Mouse (Mus musculus): ENCODE data around the gene Nlrp9c. TPM values are rescaled to one million over a fixed set of nuclear protein-coding genes. Genes with fewer than 3 reads are reported as not detected.

Nlrp9c gene
- not detected in 2 replicates for polyA plus RNA-seq (2012; rRNA removed)

DNA sequence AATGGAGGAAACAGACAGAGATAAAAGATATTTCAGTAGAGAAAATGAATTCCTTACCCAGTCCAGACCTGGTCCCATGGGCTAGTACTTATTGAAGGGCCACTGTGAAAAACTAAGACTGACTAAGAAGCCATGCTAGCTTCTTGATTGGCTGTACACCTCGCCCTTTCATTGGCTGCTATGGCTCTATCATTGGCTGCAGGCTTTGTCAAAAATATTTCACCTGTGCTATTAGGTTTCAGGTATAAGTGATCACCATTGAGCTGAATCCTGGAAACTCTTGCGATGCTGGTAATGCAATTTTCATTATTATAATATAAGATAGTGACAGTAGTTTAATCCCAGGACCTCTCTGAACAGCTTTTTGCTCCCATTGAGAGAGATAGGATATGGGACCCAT is at the start of gene Nlrp9c:
Gene Nlrp9c, minus strand, starts transcription at position 101 of the 400 bp plus-strand sequence.

DNA sequence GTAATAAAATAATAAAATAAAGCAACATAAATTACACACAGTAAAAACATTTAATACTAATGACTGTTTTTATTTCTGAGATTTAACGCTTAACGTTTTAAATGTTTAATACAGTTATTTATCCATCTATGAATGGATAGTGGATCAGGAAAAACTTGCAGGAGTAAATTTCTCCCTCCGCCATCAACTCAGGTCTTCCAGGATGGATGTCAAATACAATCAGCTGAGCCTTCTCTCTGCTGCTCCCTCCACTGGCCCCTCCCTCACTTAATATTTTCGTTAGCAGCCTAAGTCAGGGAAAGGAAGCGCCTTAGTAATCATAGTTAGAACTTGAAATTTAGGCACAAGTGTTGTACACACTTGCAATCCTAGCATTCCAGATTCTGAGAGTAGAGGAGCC is 31.3 kb upstream of the Nlrp9c start, which contains the start of gene Nlrp4a:
Gene Nlrp4a, plus strand, starts transcription at position 301 of the 400 bp plus-strand sequence.

DNA sequence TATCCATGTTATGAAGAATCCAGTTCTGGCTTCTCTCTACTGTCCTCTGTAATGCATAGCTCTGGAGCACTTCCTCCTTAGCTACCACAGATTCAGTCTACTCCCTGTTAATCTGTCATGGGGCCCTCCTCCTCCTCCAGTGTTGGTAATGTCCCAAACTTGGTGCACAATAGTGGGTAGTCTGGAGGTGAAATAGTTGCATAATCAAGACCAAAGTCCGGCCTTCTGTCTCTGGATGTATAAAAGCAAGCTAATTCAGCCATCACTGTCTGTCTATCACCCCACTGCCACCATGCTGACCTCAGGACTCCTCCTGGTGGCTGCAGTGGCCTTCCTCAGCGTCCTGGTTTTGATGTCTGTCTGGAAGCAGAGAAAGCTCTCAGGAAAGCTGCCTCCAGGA is 96.6 kb downstream of the Nlrp9c start, which contains the start of gene Cyp2a4:
Gene Cyp2a4, plus strand, starts transcription at position 244 of the 400 bp plus-strand sequence.

Other genes starting within 250 kb of the Nlrp9c start
- not detected in 2 replicates for gene Cyp2b9, start 230.3 kb downstream of the Nlrp9c start, polyA plus RNA-seq (2012; rRNA removed)
- not detected in 2 replicates for gene Vmn1r184, start 143.4 kb downstream of the Nlrp9c start, polyA plus RNA-seq (2012; rRNA removed)
- not detected in 2 replicates for gene Cyp2a4, start 96.5 kb downstream of the Nlrp9c start, polyA plus RNA-seq (2012; rRNA removed)
- gene Nlrp4a, start 31.4 kb upstream of the Nlrp9c start, polyA plus RNA-seq (2012; rRNA removed), result not detected in 2 replicates
- gene Nlrp9a, start 131.3 kb upstream of the Nlrp9c start, polyA plus RNA-seq (2012; rRNA removed), result not detected in 2 replicates
- gene Vmn1r185, start 214.8 kb upstream of the Nlrp9c start, polyA plus RNA-seq (2012; rRNA removed), result not detected in 2 replicates